Mouse (Mus musculus): ENCODE data around the gene Lrrc51.

DNA sequence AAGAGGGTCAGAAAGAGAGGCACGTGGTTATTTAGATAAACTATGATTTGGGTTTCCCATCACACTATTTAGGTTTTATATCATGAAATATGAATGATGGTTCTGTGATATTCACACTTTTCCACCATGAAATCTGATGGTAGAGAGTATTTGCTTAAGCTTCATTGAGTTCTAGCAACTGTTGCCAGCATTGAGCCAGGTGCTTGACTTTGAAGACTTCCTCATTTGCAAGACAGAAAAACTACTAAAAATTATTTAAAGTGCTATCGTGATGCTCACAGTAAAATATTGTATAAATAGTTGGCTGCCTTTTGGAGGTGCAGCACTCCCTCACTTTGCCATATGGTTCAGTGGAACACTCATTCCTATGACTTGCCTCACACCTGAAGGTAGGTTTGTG lies 21.6 kb upstream of the Lrrc51 start:
- TF ChIP-seq POLR2A (IDR thresholded peaks at IDR 0.05; ENCODE audit: insufficient read depth, low read length) (no peak), CTCF (IDR thresholded peaks at IDR 0.05; ENCODE audit: low read depth, low read length) (no peak)

Data from ES-Bruce4 (cell line).